Mouse (Mus musculus) ES-E14 (cell line): ENCODE results near the gene St3gal4.

Source experiments
- CHD2 ChIP-seq: IDR thresholded peaks from 2 replicates; pipeline ENCODE4 v1.6.1; 2014; ENCODE audit warnings: mild to moderate bottlenecking, low read depth, low read length, inconsistent platforms
- MAFK ChIP-seq: IDR thresholded peaks from 2 replicates; pipeline ENCODE4 v1.6.1; 2014; ENCODE audit warnings: mild to moderate bottlenecking, low read depth, low read length, inconsistent platforms; ENCODE audit not compliant: insufficient read depth
- ZC3H11A ChIP-seq: IDR thresholded peaks from 2 replicates; pipeline ENCODE4 v1.6.1; 2012; ENCODE audit warnings: low read depth, mild to moderate bottlenecking, inconsistent platforms, low read length, borderline replicate concordance
- ZNF384 ChIP-seq: IDR thresholded peaks from 2 replicates; pipeline ENCODE4 v1.6.1; 2012; ENCODE audit warnings: low read depth, low read length, inconsistent platforms

DNA sequence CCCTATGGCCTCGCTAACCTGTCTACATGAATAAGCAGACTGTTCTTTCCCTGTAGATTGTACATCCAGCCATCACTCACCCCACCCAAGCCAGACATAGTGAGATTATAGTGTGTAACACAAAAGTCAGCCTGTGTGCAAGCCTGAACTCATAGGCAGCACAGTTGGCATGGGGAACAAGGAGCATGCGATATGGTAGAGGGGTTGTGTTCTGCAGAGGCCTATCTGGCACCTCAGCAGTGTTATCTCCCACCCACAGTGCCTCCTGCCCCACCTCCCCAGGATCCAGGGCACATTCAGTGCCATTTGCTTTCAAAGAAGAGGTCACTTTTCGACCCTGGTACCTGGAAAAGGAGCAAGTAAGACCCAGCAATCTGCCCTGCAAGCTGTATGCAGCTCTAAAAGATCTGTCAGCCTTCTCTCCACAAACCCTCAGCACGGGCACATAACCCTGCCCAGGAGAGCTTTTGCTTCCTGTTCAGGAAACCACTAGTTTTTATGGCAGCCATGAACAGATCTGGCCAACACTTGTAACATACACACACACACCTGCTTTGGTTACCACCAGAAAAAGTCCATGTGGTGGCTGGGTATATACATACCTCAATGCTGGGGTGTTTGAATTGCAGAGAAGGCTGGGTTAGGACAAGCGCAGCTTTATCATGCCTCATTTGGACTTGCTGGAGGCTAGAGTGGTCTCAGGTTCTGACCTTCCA, 3.6 kb upstream of the St3gal4 start:
- TF ChIP-seq MAFK, result no peak
- no peak for TF ChIP-seq ZC3H11A
- no peak for TF ChIP-seq CHD2
- no peak for TF ChIP-seq ZNF384
